Mouse (Mus musculus) MEL (cell line): ENCODE measurements at regions not wholly inside any gene's neighbourhood (a gene's known extent, or its start where the extent isn't known, plus 50 kb on each side); places are given as distances from the start of the nearest gene placed in this dataset.
A peak's percentile ranks its signal among the peaks of the same experiment; 100 is the strongest.

Experiments
- DNase-seq: peaks from one replicate; pipeline ENCODE4 v3.0.0; 2011; ENCODE audit warnings: low read depth, low spot score
- H3K27ac ChIP-seq: 2 replicates; pipeline ENCODE4 v1.5.1; 2012; ENCODE audit warnings: low read depth, mild to moderate bottlenecking, control low read depth, low read length, moderate library complexity; ENCODE audit not compliant: control insufficient read depth
- H3K27me3 ChIP-seq, 2 experiments: fragments of 150-350 bp in 1 of 2; sonication (generic) in 1 of 2; 2 replicates each; pipeline ENCODE4 v1.6.1; 2012; ENCODE audit warnings: low read length in 2 of 2, mild to moderate bottlenecking in 2 of 2, improper control_type of control experiment in 1 of 2, moderate library complexity in 1 of 2; ENCODE audit not compliant: insufficient read depth in 2 of 2, control insufficient read depth in 1 of 2
- H3K36me3 ChIP-seq, 2 experiments: 2 replicates each; pipeline ENCODE4 v1.6.1; 2012 to 2014; ENCODE audit warnings: low read length in 2 of 2, improper control_type of control experiment in 1 of 2, inconsistent platforms in 1 of 2, mild to moderate bottlenecking in 1 of 2; ENCODE audit not compliant: insufficient read depth in 2 of 2, control insufficient read depth in 1 of 2
- H3K4me1 ChIP-seq, 2 experiments: fragments of 150-350 bp in 1 of 2; sonication (generic) in 1 of 2; 2 replicates each; pipeline ENCODE4 v1.6.1; 2012; ENCODE audit warnings: low read length in 2 of 2, improper control_type of control experiment in 1 of 2, mild to moderate bottlenecking in 1 of 2; ENCODE audit not compliant: insufficient read depth in 2 of 2, control insufficient read depth in 1 of 2
- H3K4me3 ChIP-seq, 2 experiments: fragments of 150-350 bp in 1 of 2; sonication (generic) in 1 of 2; 2 replicates each; pipeline ENCODE4 v1.5.1; 2012; ENCODE audit warnings: low read depth in 2 of 2, low read length in 2 of 2, mild to moderate bottlenecking in 2 of 2, moderate library complexity in 2 of 2, control low read depth in 1 of 2, improper control_type of control experiment in 1 of 2; ENCODE audit not compliant: control insufficient read depth in 1 of 2, insufficient read depth in 1 of 2
- H3K79me2 ChIP-seq: 2 replicates; pipeline ENCODE4 v1.6.1; 2012; ENCODE audit warnings: mild to moderate bottlenecking, low read length, moderate library complexity; ENCODE audit not compliant: control insufficient read depth, poor library complexity, insufficient read depth
- H3K9ac ChIP-seq: 2 replicates; pipeline ENCODE4 v1.6.1; 2012; ENCODE audit warnings: low read depth, mild to moderate bottlenecking, control low read depth, low read length, moderate library complexity; ENCODE audit not compliant: control insufficient read depth, poor library complexity, severe bottlenecking
- H3K9me3 ChIP-seq: fragments of 150-350 bp; sonication (generic); replicated peaks from 2 replicates; pipeline ENCODE4 v1.6.1; 2012; ENCODE audit warnings: mild to moderate bottlenecking, low read length, improper control_type of control experiment, moderate library complexity; ENCODE audit not compliant: insufficient read depth
- BHLHE40 ChIP-seq: IDR thresholded peaks from 2 replicates; pipeline ENCODE4 v1.6.1; 2012; ENCODE audit warnings: low read depth, mild to moderate bottlenecking, inconsistent platforms, low read length, improper control_type of control experiment, borderline replicate concordance
- CHD1 ChIP-seq: IDR thresholded peaks from 2 replicates; pipeline ENCODE4 v1.6.1; 2012; ENCODE audit warnings: low read depth, mild to moderate bottlenecking, inconsistent platforms, low read length, improper control_type of control experiment
- CTCF ChIP-seq, 3 experiments: IDR thresholded peaks in 2 of 3; conservative IDR thresholded peaks in 1 of 3; 2 replicates each; pipeline ENCODE4 v1.5.1; 2011 to 2012; ENCODE audit warnings: low read length in 3 of 3, low read depth in 2 of 3, mild to moderate bottlenecking in 2 of 3, improper control_type of control experiment in 1 of 3, inconsistent platforms in 1 of 3, mixed read lengths in 1 of 3, moderate library complexity in 1 of 3; ENCODE audit not compliant: control insufficient read depth in 1 of 3, insufficient read depth in 1 of 3, poor library complexity in 1 of 3, severe bottlenecking in 1 of 3
- EP300 ChIP-seq, 2 experiments: IDR thresholded peaks; 2 replicates each; pipeline ENCODE4 v1.6.1; 2011; ENCODE audit warnings: improper control_type of control experiment in 2 of 2, low read length in 2 of 2, low read depth in 1 of 2, mild to moderate bottlenecking in 1 of 2
- ETS1 ChIP-seq: IDR thresholded peaks from 2 replicates; pipeline ENCODE4 v1.6.1; 2012; ENCODE audit warnings: low read depth, mild to moderate bottlenecking, inconsistent platforms, low read length, improper control_type of control experiment, moderate library complexity
- GATA1 ChIP-seq: IDR thresholded peaks from 2 replicates; pipeline ENCODE4 v1.6.1; 2011; ENCODE audit warnings: low read depth, low read length, improper control_type of control experiment
- HCFC1 ChIP-seq: IDR thresholded peaks from 2 replicates; pipeline ENCODE4 v1.6.1; 2012; ENCODE audit warnings: low read depth, mild to moderate bottlenecking, inconsistent platforms, low read length, improper control_type of control experiment, moderate library complexity
- MAX ChIP-seq: IDR thresholded peaks from 2 replicates; pipeline ENCODE4 v1.6.1; 2011; ENCODE audit warnings: low read length, improper control_type of control experiment
- MEF2A ChIP-seq: IDR thresholded peaks from 2 replicates; pipeline ENCODE4 v1.6.1; 2014; ENCODE audit warnings: low read depth, mild to moderate bottlenecking, inconsistent platforms, low read length, improper control_type of control experiment; ENCODE audit not compliant: poor library complexity, insufficient replicate concordance, severe bottlenecking; ENCODE audit errors: extremely low read depth
- MYC ChIP-seq: IDR thresholded peaks from 2 replicates; pipeline ENCODE4 v1.6.1; 2011; ENCODE audit warnings: low read depth, mild to moderate bottlenecking, low read length, improper control_type of control experiment, moderate library complexity
- NELFE ChIP-seq: IDR thresholded peaks from 2 replicates; pipeline ENCODE4 v1.6.1; 2011; ENCODE audit warnings: low read depth, low read length, improper control_type of control experiment
- POLR2A ChIP-seq, 2 experiments: IDR thresholded peaks; 2 replicates each; pipeline ENCODE4 v1.6.1; 2011 to 2012; ENCODE audit warnings: low read length in 2 of 2, mild to moderate bottlenecking in 2 of 2, control low read depth in 1 of 2, improper control_type of control experiment in 1 of 2, low read depth in 1 of 2, moderate library complexity in 1 of 2; ENCODE audit not compliant: control insufficient read depth in 1 of 2, insufficient read depth in 1 of 2, poor library complexity in 1 of 2
- RCOR1 ChIP-seq: IDR thresholded peaks from 2 replicates; pipeline ENCODE4 v1.6.1; 2012; ENCODE audit warnings: low read depth, mild to moderate bottlenecking, inconsistent platforms, low read length, improper control_type of control experiment
- SIN3A ChIP-seq: IDR thresholded peaks from 2 replicates; pipeline ENCODE4 v1.6.1; 2012; ENCODE audit warnings: low read length, improper control_type of control experiment, inconsistent platforms
- SMC3 ChIP-seq: IDR thresholded peaks from 2 replicates; pipeline ENCODE4 v1.6.1; 2011; ENCODE audit warnings: low read depth, low read length, improper control_type of control experiment
- TBP ChIP-seq: IDR thresholded peaks from 2 replicates; pipeline ENCODE4 v1.8.0; 2011; ENCODE audit warnings: low read depth, low read length, improper control_type of control experiment
- TCF12 ChIP-seq: IDR thresholded peaks from 2 replicates; pipeline ENCODE4 v1.6.1; 2014; ENCODE audit warnings: low read depth, mild to moderate bottlenecking, inconsistent platforms, low read length, improper control_type of control experiment, moderate library complexity
- ZKSCAN1 ChIP-seq: IDR thresholded peaks from 2 replicates; pipeline ENCODE4 v1.6.1; 2012; ENCODE audit warnings: low read depth, mild to moderate bottlenecking, inconsistent platforms, low read length, improper control_type of control experiment, moderate library complexity
- ZNF384 ChIP-seq: IDR thresholded peaks from 2 replicates; pipeline ENCODE4 v1.6.1; 2012; ENCODE audit warnings: low read depth, mild to moderate bottlenecking, inconsistent platforms, low read length, improper control_type of control experiment

DNA sequence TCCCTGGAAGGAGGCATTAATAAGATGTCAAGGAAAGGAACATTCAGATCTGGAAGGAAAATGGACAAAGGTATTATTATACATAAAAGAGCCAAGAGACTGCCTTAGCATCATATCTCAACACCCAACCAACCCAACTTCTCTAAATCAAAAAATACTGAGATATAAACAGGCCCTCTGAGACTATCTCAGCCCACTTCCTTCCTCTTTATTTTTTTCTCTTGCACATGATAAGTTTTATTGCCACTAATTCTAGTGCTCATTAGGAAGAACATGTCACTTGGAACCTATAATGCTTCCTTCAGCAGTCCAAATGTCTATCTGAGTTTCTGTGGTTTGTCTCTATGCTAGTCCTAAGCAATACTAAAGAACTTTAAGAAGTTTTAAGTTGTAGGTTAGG lies 697.0 kb upstream of the Pkdcc start:
- Histone ChIP-seq H3K9ac (no peak overlapping the region), H3K4me1 (peaks cover 5 to 10% of the 10 kb centered on the region in 2 experiments), H3K36me3 (peaks cover 0 to 20% of the 10 kb centered on the region in 2 experiments; a peak in 2 of 4 replicates), H3K9me3 (no peaks in the 10 kb centered on the region), H3K27ac (peak overlapping the region; percentile 57; the same call in 1 of the 2 replicates)
- peak; percentile 86 for DNase-seq
- TF ChIP-seq SMC3 (no peak), NELFE (no peak), SIN3A (peak; percentile 50; the same call in 1 of the 2 replicates), ZNF384 (peak; percentile 96), GATA1 (peak; percentile 96), EP300 (IDR thresholded peaks at IDR 0.05; ENCODE audit: low read depth in 1 of 2, low read length in 2 of 2) (peak; percentile 96 to 99), RCOR1 (peak; percentile 100), MAX (no peak), POLR2A (IDR thresholded peaks at IDR 0.05; ENCODE audit: control insufficient read depth in 1 of 2, insufficient read depth in 1 of 2, low read depth in 1 of 2, low read length in 2 of 2, poor library complexity in 1 of 2) (no peak), BHLHE40 (peak; percentile 77; the same call in 1 of the 2 replicates), ETS1 (peak; percentile 84), TCF12 (peak; percentile 80), HCFC1 (0 out of 2 replicates have a peak, but pooled peaks have one; percentile 32), MEF2A (peak; percentile 80; the same call in 1 of the 2 replicates), MYC (peak; percentile 69; the same call in 1 of the 2 replicates)
- TF ChIP-seq, all 39 proteins: peak for 11
- Histone ChIP-seq H3K27me3 (no peaks in the 10 kb centered on the region), H3K79me2 (no peaks in the 10 kb centered on the region), H3K4me3 (no peak overlapping the region)

- TF ChIP-seq TBP (peak; percentile 96), CTCF (IDR thresholded peaks at IDR 0.05 in 2 of 3, conservative IDR thresholded peaks at IDR 0.05 in 1 of 3; ENCODE audit: control insufficient read depth in 1 of 3, insufficient read depth in 1 of 3, low read depth in 2 of 3, low read length in 3 of 3, poor library complexity in 1 of 3, severe bottlenecking in 1 of 3) (no peak)
- no peak overlapping the region for H3K27ac ChIP-seq
- no peaks in the 10 kb centered on the region for H3K79me2 ChIP-seq
- H3K36me3 ChIP-seq = peaks cover 0 to 20% of the 10 kb centered on the region in 2 experiments; a peak in 2 of 4 replicates
- no peak overlapping the region for H3K9ac ChIP-seq
- no peaks in the 10 kb centered on the region for H3K27me3 ChIP-seq
- no peaks in the 10 kb centered on the region for H3K9me3 ChIP-seq
- H3K4me3 ChIP-seq = no peak overlapping the region
- DNase-seq = peak; percentile 76
- H3K4me1 ChIP-seq = peaks cover 5 to 10% of the 10 kb centered on the region in 2 experiments
Observed at GRCm38 (mm10) chr17:82516850-82517249, 698.2 kb upstream of the Pkdcc start.

- no peaks in the 10 kb centered on the region for H3K9me3 ChIP-seq
- no peak overlapping the region for H3K27ac ChIP-seq
- peaks cover 5 to 7% of the 10 kb centered on the region in 2 experiments for H3K4me1 ChIP-seq
- no peak overlapping the region for H3K9ac ChIP-seq
- no peaks in the 10 kb centered on the region for H3K27me3 ChIP-seq
- DNase-seq = no peak
- peaks cover 0 to 16% of the 10 kb centered on the region in 2 experiments; a peak in 2 of 4 replicates for H3K36me3 ChIP-seq
- H3K4me3 ChIP-seq = no peak overlapping the region
- TF ChIP-seq ZKSCAN1 (no peak), MYC (no peak), CHD1 (no peak)
- H3K79me2 ChIP-seq = no peaks in the 10 kb centered on the region
Observed at GRCm38 (mm10) chr17:82513816-82514215, 701.3 kb upstream of the Pkdcc start.
